Mouse (Mus musculus) myocyte (in vitro differentiated cells): Measurements from ENCODE around the gene Samd4.

ENCODE experiments used
- CEBPB ChIP-seq: IDR thresholded peaks from 2 replicates; pipeline ENCODE4 v1.6.1; 2011; ENCODE audit warnings: mild to moderate bottlenecking, moderate library complexity; ENCODE audit not compliant: poor library complexity, insufficient read depth, severe bottlenecking
- E2F4 ChIP-seq: IDR thresholded peaks from one replicate; pipeline ENCODE4 v1.6.1; 2011; ENCODE audit warnings: mild to moderate bottlenecking, control low read depth, moderate library complexity; ENCODE audit not compliant: insufficient read depth
- MAX ChIP-seq: IDR thresholded peaks from one replicate; pipeline ENCODE4 v1.6.1; 2011; ENCODE audit warnings: low read depth, mild to moderate bottlenecking, control low read depth
- MYOD1 ChIP-seq, 3 experiments: IDR thresholded peaks; one replicate each; pipeline ENCODE4 v1.6.1; 2011; ENCODE audit warnings: control low read depth in 2 of 3, low read depth in 2 of 3, mild to moderate bottlenecking in 2 of 3, moderate library complexity in 1 of 3; ENCODE audit not compliant: insufficient read length in 2 of 3, control insufficient read depth in 1 of 3
- MYOG ChIP-seq, 3 experiments: IDR thresholded peaks; one replicate each; pipeline ENCODE4 v1.6.1; 2011; ENCODE audit warnings: control low read depth in 2 of 3, low read depth in 2 of 3, mild to moderate bottlenecking in 2 of 3; ENCODE audit not compliant: insufficient read length in 2 of 3, control insufficient read depth in 1 of 3, insufficient read depth in 1 of 3
- POLR2A ChIP-seq: IDR thresholded peaks from one replicate; pipeline ENCODE4 v1.6.1; 2011; ENCODE audit warnings: low read depth, mild to moderate bottlenecking, control low read depth, moderate library complexity; ENCODE audit not compliant: insufficient read length
- POLR2AphosphoS2 ChIP-seq: IDR thresholded peaks from one replicate; pipeline ENCODE4 v1.6.1; 2011; ENCODE audit warnings: low read depth, control low read depth; ENCODE audit not compliant: insufficient read length
- REST ChIP-seq: IDR thresholded peaks from one replicate; pipeline ENCODE4 v1.6.1; 2011; ENCODE audit warnings: mild to moderate bottlenecking, control low read depth, moderate library complexity; ENCODE audit not compliant: insufficient read depth, insufficient read length
- SRF ChIP-seq: IDR thresholded peaks from one replicate; pipeline ENCODE4 v1.6.1; 2011; ENCODE audit warnings: low read depth; ENCODE audit not compliant: control insufficient read depth, insufficient read length
- TCF12 ChIP-seq: IDR thresholded peaks from one replicate; pipeline ENCODE4 v1.6.1; 2011; ENCODE audit warnings: mild to moderate bottlenecking, control low read depth; ENCODE audit not compliant: poor library complexity, insufficient read depth, severe bottlenecking
- TCF3 ChIP-seq: IDR thresholded peaks from one replicate; pipeline ENCODE4 v1.6.1; 2011; ENCODE audit warnings: low read depth, control low read depth; ENCODE audit not compliant: insufficient read length
- USF1 ChIP-seq: IDR thresholded peaks from one replicate; pipeline ENCODE4 v1.6.1; 2011; ENCODE audit warnings: low read depth, mild to moderate bottlenecking, control low read depth, moderate library complexity

DNA sequence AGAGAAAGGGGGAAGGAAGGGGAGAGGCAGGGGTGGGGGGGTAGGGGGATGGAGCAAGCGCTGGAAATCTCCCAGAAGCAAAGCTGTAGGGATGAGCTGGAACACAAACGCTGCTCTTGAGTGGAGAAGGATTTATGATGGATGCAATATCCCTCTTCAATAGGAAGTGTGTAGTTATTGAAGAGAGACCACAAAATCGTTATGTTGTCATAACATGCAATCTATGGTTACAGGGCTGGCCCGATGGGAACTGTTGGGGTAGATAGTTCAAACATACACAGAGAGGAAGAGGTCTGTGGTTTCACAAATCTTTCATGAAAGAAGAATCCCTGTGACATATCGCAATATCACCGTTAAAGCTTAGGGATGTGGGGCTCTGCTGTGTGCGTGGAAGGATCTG is 112.0 kb downstream of the Samd4 start:
- TF ChIP-seq MYOG (IDR thresholded peaks at IDR 0.05; ENCODE audit: control insufficient read depth in 1 of 3, insufficient read depth in 1 of 3, insufficient read length in 2 of 3, low read depth in 2 of 3) (no peak), TCF12 (no peak), POLR2A (no peak), E2F4 (no peak), MYOD1 (IDR thresholded peaks at IDR 0.05; ENCODE audit: control insufficient read depth in 1 of 3, insufficient read length in 2 of 3, low read depth in 2 of 3) (no peak), SRF (no peak), POLR2AphosphoS2 (no peak), USF1 (no peak), MAX (no peak), CEBPB (peak; percentile 83), REST (no peak), TCF3 (no peak)
